Mouse (Mus musculus): ENCODE measurements around the gene Elmo1. TPM values are rescaled to one million over a fixed set of nuclear protein-coding genes. Genes with fewer than 3 reads are reported as not detected.

Gene Elmo1
- polyA plus RNA-seq, 1 experiment from 2014 or later: 13.8 TPM

DNA sequence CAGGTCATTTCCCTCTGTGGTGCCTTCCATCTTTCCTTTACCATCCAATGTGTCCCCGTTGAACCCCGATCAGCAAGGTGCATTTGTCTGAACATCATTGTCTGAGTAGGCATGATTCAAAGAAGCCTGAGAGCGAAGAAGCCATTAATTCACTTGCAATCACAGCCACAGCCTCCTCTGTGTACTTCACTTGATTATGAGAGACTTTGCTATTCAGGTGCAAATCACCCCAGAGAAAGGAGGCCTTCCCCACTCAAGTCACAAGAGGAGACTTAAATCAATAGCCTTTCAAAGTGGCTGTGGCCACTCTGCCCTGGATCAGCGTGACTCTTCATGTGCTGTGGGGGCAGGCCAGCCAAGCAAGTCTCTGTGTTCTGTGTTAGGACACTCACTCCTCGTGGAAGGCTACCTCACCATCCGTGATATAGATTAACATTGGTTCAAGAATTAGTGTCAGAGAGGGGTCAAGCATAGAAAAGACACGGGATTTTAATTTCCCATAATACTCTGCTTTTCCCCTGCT lies 360.5 kb downstream of the Elmo1 start:
- H3K9me3 ChIP-seq (replicated peaks): no peaks in the 10 kb centered on the region
- H3K27me3 ChIP-seq (ENCODE audit: low read depth, poor library complexity, severe bottlenecking): no peaks in the 10 kb centered on the region
- no peak overlapping the region for H3K4me3 ChIP-seq
- DNase-seq (ENCODE audit: low spot score): peak; percentile 13
- peaks cover 22% of the 10 kb centered on the region for H3K4me1 ChIP-seq
- 65% methylated on average over 7 of the region's 7 CpGs for WGBS
- H3K27ac ChIP-seq (replicated peaks): peak overlapping the region; percentile 38; the same call in 1 of the 2 replicates
- no peaks in the 10 kb centered on the region for H3K36me3 ChIP-seq

DNA sequence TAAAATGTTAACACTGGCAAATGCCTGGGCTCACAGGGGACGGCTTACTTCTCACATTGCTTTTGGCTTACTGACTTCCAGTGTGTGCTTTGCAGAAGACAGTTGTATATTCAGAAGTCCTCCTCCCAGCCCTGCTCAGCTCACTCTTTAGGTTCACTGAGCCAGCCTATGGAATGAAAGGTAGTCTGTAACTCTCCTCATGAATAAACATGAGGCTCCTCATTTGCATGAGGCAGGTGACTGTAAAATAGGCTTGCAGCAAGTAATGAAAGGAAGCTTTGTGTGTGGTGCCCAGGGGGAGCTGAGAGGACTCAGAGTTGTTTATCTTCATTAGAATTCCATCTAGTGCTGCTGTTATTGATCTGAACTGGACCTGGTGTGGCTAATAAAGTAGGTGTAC lies 364.0 kb downstream of the Elmo1 start:
- Histone ChIP-seq H3K4me1 (peaks cover 18% of the 10 kb centered on the region), H3K9me3 (replicated peaks) (no peaks in the 10 kb centered on the region), H3K4me3 (no peak overlapping the region), H3K27me3 (ENCODE audit: low read depth, poor library complexity, severe bottlenecking) (no peaks in the 10 kb centered on the region), H3K36me3 (no peaks in the 10 kb centered on the region), H3K27ac (replicated peaks) (no peak overlapping the region)
- no peak for DNase-seq (ENCODE audit: low spot score)
- WGBS: 68% methylated on average over 1 of the region's 1 CpGs

DNA sequence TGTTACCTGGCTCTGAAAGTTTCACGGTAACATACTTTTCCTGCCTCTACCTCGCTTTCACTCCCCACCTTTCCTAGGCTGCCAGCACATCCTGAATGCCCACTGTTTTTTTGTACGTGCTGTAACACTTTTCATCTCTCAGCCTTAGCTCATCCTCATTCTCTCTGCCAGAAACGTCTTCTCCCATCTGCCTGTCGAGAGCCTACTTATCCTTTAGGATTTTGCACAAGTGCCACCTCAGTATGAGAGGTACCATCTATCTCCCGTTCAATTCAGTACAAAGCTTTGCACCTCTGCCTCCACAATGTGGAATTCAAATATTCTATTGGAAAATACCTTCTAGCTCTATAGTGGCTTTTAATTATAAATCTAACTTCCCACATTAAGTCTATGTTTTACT lies 369.7 kb downstream of the Elmo1 start:
- no peaks in the 10 kb centered on the region for H3K36me3 ChIP-seq
- 90% methylated on average over 6 of the region's 6 CpGs for WGBS
- no peaks in the 10 kb centered on the region for H3K27me3 ChIP-seq (ENCODE audit: low read depth, poor library complexity, severe bottlenecking)
- peaks cover 3% of the 10 kb centered on the region; the same call in 1 of the 2 replicates for H3K4me1 ChIP-seq
- DNase-seq (ENCODE audit: low spot score): no peak
- H3K4me3 ChIP-seq: no peak overlapping the region
- H3K27ac ChIP-seq (replicated peaks): no peak overlapping the region
- H3K9me3 ChIP-seq (replicated peaks): no peaks in the 10 kb centered on the region

DNA sequence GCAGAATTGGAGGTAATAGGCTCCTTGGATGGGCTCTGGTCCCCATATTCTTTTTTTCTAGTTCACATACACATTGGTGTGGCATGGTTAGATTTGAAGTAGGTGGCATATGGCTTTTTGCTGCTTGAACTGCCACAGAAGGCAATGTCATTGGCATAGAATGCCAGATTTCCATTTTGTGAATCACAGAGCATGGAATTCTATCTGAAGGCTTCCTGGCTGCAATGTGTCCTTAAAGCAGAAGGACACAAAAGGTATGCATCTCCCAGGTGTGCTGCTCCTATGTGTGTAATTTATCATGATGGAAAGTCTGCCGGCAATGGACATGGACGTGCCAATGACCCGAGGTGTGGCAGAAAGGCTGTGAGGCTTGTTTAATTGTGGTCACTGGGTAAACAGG lies 371.2 kb downstream of the Elmo1 start:
- no peaks in the 10 kb centered on the region for H3K36me3 ChIP-seq
- DNase-seq (ENCODE audit: low spot score): no peak
- peaks cover 3% of the 10 kb centered on the region; the same call in 1 of the 2 replicates for H3K4me1 ChIP-seq
- no peak overlapping the region for H3K4me3 ChIP-seq
- no peaks in the 10 kb centered on the region for H3K27me3 ChIP-seq (ENCODE audit: low read depth, poor library complexity, severe bottlenecking)
- H3K27ac ChIP-seq (replicated peaks): no peak overlapping the region
- WGBS: 93% methylated on average over 3 of the region's 3 CpGs
- H3K9me3 ChIP-seq (replicated peaks): no peaks in the 10 kb centered on the region

DNA sequence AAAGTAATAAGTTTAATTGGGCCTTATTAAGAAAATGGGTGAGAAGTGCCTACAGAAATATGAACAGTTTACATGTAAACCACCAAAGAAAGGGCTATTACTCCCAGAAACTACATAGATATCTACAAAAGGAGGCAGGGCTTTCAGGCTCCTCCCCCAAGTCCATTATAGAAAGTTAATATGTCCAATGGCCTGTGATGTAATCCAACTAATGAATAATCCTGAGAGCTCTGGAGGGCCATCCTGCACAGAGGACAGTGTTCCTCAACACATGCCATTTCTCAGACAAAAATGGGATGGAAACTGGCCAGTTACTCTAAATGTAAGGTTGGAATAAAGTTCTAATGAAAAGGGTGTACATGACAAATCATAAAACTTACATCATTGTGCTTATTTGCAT lies 373.8 kb downstream of the Elmo1 start:
- Histone ChIP-seq H3K27me3 (ENCODE audit: low read depth, poor library complexity, severe bottlenecking) (no peaks in the 10 kb centered on the region), H3K36me3 (no peaks in the 10 kb centered on the region), H3K27ac (replicated peaks) (no peak overlapping the region), H3K9me3 (replicated peaks) (no peaks in the 10 kb centered on the region), H3K4me3 (no peak overlapping the region), H3K4me1 (peaks cover 4% of the 10 kb centered on the region)
- no peak for DNase-seq (ENCODE audit: low spot score)

DNA sequence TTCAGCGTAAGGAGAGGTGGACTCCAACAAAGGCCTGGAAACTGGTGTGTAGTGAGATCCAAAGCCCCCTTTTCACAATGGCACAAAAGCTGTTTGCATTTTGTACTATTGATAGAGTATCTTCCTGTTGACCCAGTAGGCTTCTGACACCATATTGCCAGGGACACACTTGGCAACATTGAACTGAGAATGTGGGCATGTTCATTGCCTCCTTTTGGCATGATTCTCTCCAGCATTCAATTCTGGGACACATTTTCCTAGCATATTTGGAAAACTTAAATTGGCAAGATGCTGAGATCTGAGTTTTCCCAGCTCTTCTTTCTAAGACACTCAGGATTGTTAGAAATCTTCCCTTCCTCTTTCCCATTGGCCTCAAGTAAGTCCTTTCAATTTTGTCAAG lies 377.0 kb downstream of the Elmo1 start:
- H3K36me3 ChIP-seq: no peaks in the 10 kb centered on the region
- H3K9me3 ChIP-seq (replicated peaks): no peaks in the 10 kb centered on the region
- H3K27ac ChIP-seq (replicated peaks): no peak overlapping the region
- peaks cover 18% of the 10 kb centered on the region for H3K4me1 ChIP-seq
- no peak overlapping the region for H3K4me3 ChIP-seq
- DNase-seq (ENCODE audit: low spot score): no peak
- WGBS: 96% methylated on average over 1 of the region's 1 CpGs
- H3K27me3 ChIP-seq (ENCODE audit: low read depth, poor library complexity, severe bottlenecking): no peaks in the 10 kb centered on the region

DNA sequence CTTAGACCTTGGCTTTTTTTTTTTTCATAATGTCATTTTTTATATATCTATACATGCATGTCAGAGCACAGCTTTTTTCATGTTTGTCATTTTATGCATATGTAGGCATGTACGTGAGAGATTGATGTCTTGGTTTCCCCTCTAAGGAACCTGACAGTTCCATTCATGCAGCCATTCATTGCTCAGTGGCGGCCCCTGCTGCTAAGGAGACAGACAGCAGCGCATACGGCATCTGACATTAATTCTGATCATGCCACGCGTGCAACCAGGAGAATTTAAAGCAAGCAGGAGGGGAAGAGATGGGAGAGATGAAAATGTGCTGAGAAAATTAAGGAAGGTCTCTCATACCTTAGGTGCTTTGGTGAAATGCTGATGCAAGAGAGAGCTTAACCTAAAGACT lies 381.3 kb downstream of the Elmo1 start:
- 11% methylated on average over 6 of the region's 6 CpGs for WGBS
- peak overlapping the region; percentile 75 for H3K27ac ChIP-seq (replicated peaks)
- H3K4me3 ChIP-seq: peak overlapping the region; percentile 45
- peak; percentile 67 for DNase-seq (ENCODE audit: low spot score)
- peaks cover 37% of the 10 kb centered on the region for H3K4me1 ChIP-seq
- no peaks in the 10 kb centered on the region for H3K27me3 ChIP-seq (ENCODE audit: low read depth, poor library complexity, severe bottlenecking)
- H3K36me3 ChIP-seq: no peaks in the 10 kb centered on the region
- no peaks in the 10 kb centered on the region for H3K9me3 ChIP-seq (replicated peaks)

DNA sequence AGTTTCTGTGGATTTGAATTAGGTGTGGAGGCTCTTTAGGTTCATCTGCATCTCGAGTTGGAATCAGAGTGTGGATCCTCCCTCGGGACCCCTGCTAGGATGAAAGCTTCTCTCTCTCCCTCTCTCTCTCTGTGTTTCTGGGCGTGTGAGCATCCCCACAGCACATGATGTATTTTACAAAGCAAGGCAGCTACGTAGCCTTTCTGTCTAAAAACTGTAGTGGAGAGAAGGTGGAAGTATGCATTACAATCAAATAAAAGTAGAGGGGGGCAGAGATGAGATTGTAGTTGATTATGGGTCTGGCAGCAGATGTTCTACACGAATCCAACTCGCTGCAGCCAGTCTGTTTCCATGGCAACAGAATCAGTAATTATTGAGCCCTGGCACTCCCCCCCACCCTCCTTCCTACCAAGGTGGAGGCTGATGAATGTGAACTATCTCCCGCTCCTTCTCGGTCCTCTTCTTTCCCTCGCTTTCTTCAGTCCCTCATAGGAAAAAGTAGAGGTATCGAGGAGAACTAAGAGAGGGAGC lies 382.0 kb downstream of the Elmo1 start:
- WGBS: 40% methylated on average over 10 of the region's 10 CpGs

DNA sequence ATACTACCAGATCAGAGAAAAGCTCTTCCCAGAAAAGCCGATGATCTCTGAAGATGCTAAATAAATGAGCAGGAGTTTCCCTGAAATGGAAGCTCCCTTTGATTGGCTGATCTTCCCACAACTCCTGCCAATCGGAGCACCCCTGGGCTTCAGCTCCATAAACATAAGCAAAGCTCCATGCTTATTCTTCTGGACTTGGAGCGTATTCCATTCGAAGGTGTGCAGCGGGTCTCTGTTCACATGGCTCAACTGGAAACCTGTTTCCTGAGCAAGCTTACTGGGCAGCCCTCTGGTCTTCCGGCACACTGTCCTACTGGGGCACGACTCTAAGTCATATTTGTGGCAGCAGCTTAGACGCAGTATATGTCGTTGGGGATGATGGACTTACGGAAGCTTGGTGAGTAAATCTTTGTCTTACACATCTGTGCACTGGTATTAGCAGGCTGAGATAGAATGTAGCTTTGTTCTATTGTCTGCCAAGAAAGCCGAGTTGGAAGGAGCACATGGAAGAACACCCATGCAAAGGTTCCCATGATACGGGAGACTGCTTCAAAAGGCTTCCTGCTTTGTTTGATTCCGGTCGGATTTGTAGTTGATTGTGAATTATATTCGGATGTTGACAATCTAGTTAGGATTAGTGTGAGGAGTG lies 382.6 kb downstream of the Elmo1 start:
- Histone ChIP-seq H3K4me1 (peaks cover 37% of the 10 kb centered on the region), H3K27me3 (ENCODE audit: low read depth, poor library complexity, severe bottlenecking) (no peaks in the 10 kb centered on the region), H3K27ac (replicated peaks) (peak overlapping the region; percentile 75), H3K36me3 (no peaks in the 10 kb centered on the region), H3K4me3 (peak overlapping the region; percentile 45), H3K9me3 (replicated peaks) (no peaks in the 10 kb centered on the region)
- WGBS: 60% methylated on average over 15 of the region's 15 CpGs
- DNase-seq (ENCODE audit: low spot score): peak; percentile 30

More for the DNA sequence above, 382.0 kb downstream of the Elmo1 start:
- H3K36me3 ChIP-seq: no peaks in the 10 kb centered on the region
- peak overlapping the region; percentile 75 for H3K27ac ChIP-seq (replicated peaks)
- peaks cover 37% of the 10 kb centered on the region for H3K4me1 ChIP-seq
- H3K9me3 ChIP-seq (replicated peaks): no peaks in the 10 kb centered on the region
- H3K27me3 ChIP-seq (ENCODE audit: low read depth, poor library complexity, severe bottlenecking): no peaks in the 10 kb centered on the region
- peak overlapping the region; percentile 45 for H3K4me3 ChIP-seq
- DNase-seq (ENCODE audit: low spot score): peak; percentile 32

DNA sequence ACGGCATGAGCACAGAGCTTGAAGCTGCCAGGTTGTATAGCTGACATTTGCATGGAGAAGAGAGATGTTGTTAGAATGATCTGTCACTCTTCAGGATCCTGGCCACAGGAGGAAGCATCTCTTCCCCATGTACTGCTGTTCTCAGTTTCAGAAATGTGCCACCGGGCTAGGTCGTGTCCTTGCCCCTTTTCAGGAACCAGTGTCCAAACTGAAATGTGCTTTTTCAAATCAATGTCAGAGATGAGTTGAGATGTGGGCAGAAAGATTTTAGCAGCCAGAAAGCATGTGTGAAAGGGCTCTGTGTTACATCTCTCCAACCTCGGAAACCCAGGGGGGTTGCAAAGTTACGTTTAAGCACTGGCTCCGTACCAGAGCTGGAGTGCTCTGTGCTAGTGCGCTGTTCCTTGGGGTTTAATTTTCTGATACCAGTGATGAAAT lies 383.3 kb downstream of the Elmo1 start:
- H3K27me3 ChIP-seq (ENCODE audit: low read depth, poor library complexity, severe bottlenecking): no peaks in the 10 kb centered on the region
- H3K9me3 ChIP-seq (replicated peaks): no peaks in the 10 kb centered on the region
- WGBS: 69% methylated on average over 7 of the region's 7 CpGs
- no peaks in the 10 kb centered on the region for H3K36me3 ChIP-seq
- H3K27ac ChIP-seq (replicated peaks): peak overlapping the region; percentile 75
- peak overlapping the region; percentile 45 for H3K4me3 ChIP-seq
- DNase-seq (ENCODE audit: low spot score): no peak
- peaks cover 37% of the 10 kb centered on the region for H3K4me1 ChIP-seq

DNA sequence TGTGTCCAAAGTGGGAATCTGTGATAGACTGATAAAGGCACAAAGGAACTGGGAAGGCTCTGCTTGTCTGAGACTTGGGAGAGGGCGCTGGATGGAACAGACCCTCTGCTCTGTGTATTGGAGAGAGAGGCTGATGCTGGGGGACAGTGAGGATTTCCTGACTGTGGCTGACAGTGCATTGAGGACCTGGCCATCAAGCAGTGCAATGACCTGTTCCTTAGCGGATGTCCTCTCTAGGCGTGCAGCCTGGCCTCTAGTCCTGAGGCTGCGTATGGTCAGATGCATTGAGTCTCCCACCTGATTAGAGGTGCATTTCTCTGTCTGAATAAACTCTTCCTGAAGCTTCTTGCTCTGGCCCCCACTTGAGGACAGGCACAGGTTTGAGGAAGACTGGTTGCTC lies 384.2 kb downstream of the Elmo1 start:
- Histone ChIP-seq H3K4me1 (peaks cover 34% of the 10 kb centered on the region), H3K9me3 (replicated peaks) (no peaks in the 10 kb centered on the region), H3K4me3 (peak overlapping the region; percentile 45; the same call in 1 of the 2 replicates), H3K27me3 (ENCODE audit: low read depth, poor library complexity, severe bottlenecking) (no peaks in the 10 kb centered on the region), H3K27ac (replicated peaks) (no peak overlapping the region), H3K36me3 (no peaks in the 10 kb centered on the region)
- 83% methylated on average over 4 of the region's 4 CpGs for WGBS
- DNase-seq (ENCODE audit: low spot score): no peak

DNA sequence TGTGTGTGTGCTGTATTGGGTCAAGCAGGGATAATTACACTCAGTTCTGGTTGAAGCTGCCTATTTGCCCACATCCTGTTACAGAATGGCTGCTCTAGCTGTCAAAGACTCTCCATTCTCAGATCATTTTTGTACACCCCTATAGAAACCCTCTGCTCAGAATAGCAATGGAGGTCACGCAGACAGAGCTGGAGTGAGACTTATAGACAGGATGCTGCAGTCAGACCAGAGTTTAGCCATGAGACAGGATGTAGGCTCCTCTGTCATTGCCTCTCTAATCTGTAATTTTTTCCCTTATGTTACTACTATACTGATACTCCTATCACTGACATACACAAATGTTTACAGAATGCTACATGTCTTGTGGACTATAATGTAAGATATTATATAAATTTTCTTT lies 391.4 kb downstream of the Elmo1 start:
- no peaks in the 10 kb centered on the region for H3K27me3 ChIP-seq (ENCODE audit: low read depth, poor library complexity, severe bottlenecking)
- H3K4me1 ChIP-seq: no peaks in the 10 kb centered on the region
- no peaks in the 10 kb centered on the region for H3K36me3 ChIP-seq
- no peak overlapping the region for H3K4me3 ChIP-seq
- no peak overlapping the region for H3K27ac ChIP-seq (replicated peaks)
- 94% methylated on average over 1 of the region's 1 CpGs for WGBS
- DNase-seq (ENCODE audit: low spot score): no peak
- no peaks in the 10 kb centered on the region for H3K9me3 ChIP-seq (replicated peaks)

DNA sequence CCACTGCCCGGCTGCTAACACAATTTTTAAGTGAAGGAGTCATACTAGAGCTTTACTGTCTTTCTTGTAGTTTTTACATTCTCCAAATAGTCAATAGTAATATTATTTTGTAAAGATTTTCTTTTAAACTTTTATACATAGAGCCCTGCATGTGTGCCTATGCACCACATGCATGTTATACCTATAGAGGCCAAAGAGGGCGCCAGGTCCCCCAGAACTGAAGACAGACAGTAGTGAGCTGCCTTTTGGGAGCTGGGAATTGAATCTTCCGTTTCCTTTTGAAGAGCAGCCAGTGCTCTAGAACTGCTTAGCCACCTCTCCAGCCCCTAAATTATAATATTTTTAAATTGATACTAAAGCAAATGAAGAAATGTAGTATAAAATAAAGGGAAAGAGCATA lies 398.7 kb downstream of the Elmo1 start:
- 68% methylated on average over 3 of the region's 3 CpGs for WGBS
- H3K36me3 ChIP-seq: no peaks in the 10 kb centered on the region
- no peak overlapping the region for H3K4me3 ChIP-seq
- DNase-seq (ENCODE audit: low spot score): no peak
- no peaks in the 10 kb centered on the region for H3K9me3 ChIP-seq (replicated peaks)
- H3K27me3 ChIP-seq (ENCODE audit: low read depth, poor library complexity, severe bottlenecking): no peaks in the 10 kb centered on the region
- no peaks in the 10 kb centered on the region for H3K4me1 ChIP-seq
- H3K27ac ChIP-seq (replicated peaks): no peak overlapping the region
